In the genomic region with DNA sequence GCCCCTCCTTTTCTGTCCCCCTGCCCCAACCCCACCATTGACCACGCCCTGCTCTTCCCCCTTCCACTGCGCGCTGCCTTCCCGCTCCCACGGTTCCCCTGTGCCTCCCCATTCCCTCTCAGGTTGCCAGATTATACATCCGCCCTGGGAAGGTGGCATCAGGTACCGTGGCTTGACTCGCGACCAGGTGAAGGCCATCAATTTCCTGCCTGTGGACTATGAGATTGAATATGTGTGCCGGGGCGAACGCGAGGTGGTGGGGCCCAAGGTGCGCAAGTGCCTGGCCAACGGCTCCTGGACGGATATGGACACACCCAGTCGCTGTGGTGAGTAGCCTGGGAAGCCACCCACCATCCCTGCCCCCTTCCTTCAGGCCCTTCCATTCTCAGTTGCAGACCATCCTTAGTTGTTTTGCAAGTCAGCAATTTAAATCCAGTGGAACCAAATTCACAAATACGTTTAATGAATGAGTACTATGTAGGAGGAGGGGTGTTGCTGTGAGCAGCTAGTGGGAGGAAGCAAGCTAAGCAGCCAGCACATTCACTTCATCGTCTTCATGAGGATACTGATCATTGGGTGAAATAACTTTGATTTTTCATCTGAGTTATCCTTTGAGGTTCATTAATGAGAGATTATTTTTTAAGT, we compare ENCODE assay signal across 9 mouse cellular contexts. TPM values are rescaled to one million over a fixed set of nuclear protein-coding genes. Genes with fewer than 3 reads are reported as not detected.
A peak's percentile ranks its signal among the peaks of the same experiment; 100 is the strongest.
DNase-seq lines count a peak whose midpoint lies in the region; ATAC-seq lines count a peak whose summit lies in the region.
"Had no signal": no experiment of that assay in that cellular context is flagged by ENCODE, and none has a peak within 500 bp of the region (broad histone marks: within the 10 kb centered on the region; RNA-seq: fewer than 3 reads in every experiment).

No protein-coding gene starts in this region.

- H3K4me2 ChIP-seq in embryonic facial prominence, embryonic 14.5 days (ENCODE audit: low read depth, low read length): peak overlapping the region; percentile 88
- peak overlapping the region; percentile 94 for H3K4me2 ChIP-seq in limb, embryonic 15.5 days

- H3K9me3 ChIP-seq in embryonic facial prominence, embryonic 14.5 days (ENCODE audit: control insufficient read depth, low read length): no peaks in the 10 kb centered on the region
- no peaks in the 10 kb centered on the region for H3K9me3 ChIP-seq in limb, embryonic 15.5 days

- peak overlapping the region; percentile 72 for H3K4me3 ChIP-seq in embryonic facial prominence, embryonic 14.5 days (ENCODE audit: low read depth, low read length)
- peak overlapping the region; percentile 80 for H3K4me3 ChIP-seq in limb, embryonic 15.5 days

- 18% methylated on average over 19 of the region's 19 CpGs for WGBS in embryonic facial prominence, embryonic 14.5 days
- 20% methylated on average over 19 of the region's 19 CpGs for WGBS in limb, embryonic 15.5 days

- DNase-seq in gastrocnemius, postnatal 14 days: peak; percentile 8
- DNase-seq in gastrocnemius, postnatal 10 days: no peak
- DNase-seq in CD4-positive helper T cell, adult 2 months (ENCODE audit: low read depth, low spot score): peak; percentile 10
- DNase-seq in embryonic facial prominence, embryonic 14.5 days (ENCODE audit: low spot score): no peak
- DNase-seq in frontal cortex, postnatal 25 days (ENCODE audit: low spot score in 2 of 2): no peak
- DNase-seq in urinary bladder, postnatal 10 days (ENCODE audit: low spot score): no peak
- DNase-seq in urinary bladder, postnatal 4 days (ENCODE audit: low spot score in 2 of 2): no peak

- H3K4me1 ChIP-seq in embryonic facial prominence, embryonic 14.5 days (ENCODE audit: control insufficient read depth, insufficient read depth, low read length): peaks cover 21% of the 10 kb centered on the region
- peaks cover 45% of the 10 kb centered on the region for H3K4me1 ChIP-seq in limb, embryonic 15.5 days

- H3K36me3 ChIP-seq in embryonic facial prominence, embryonic 14.5 days (ENCODE audit: control insufficient read depth, insufficient read depth, low read length): no peaks in the 10 kb centered on the region
- H3K36me3 ChIP-seq in limb, embryonic 15.5 days: no peaks in the 10 kb centered on the region

- no peak overlapping the region for H3K27ac ChIP-seq in embryonic facial prominence, embryonic 14.5 days (replicated peaks; ENCODE audit: low read depth, low read length)
- no peak overlapping the region for H3K27ac ChIP-seq in limb, embryonic 15.5 days

- no peak for ATAC-seq in embryonic facial prominence, embryonic 14.5 days (ENCODE audit: low read depth)
- ATAC-seq in limb, embryonic 15.5 days (ENCODE audit: insufficient number of reproducible peaks, low FRiP score, low TSS enrichment, low read depth): no peak

- H3K9ac ChIP-seq in embryonic facial prominence, embryonic 14.5 days (ENCODE audit: low read depth, low read length): peak overlapping the region; percentile 90
- no peak overlapping the region for H3K9ac ChIP-seq in limb, embryonic 15.5 days

- intact Hi-C loops in gastrocnemius, postnatal 14 days (cut with DNase I; ENCODE audit: low total_unique reads): no loop called here

- no peaks in the 10 kb centered on the region; the same call in 1 of the 2 replicates for H3K27me3 ChIP-seq in embryonic facial prominence, embryonic 14.5 days (replicated peaks; ENCODE audit: control insufficient read depth, insufficient read depth, low read length)
- H3K27me3 ChIP-seq in limb, embryonic 15.5 days: peaks cover 4% of the 10 kb centered on the region

RNA-seq across cellular contexts. Expression of a gene that starts 1.7 kb away (rescaled TPM):
- total RNA-seq in gastrocnemius, postnatal 14 days (2021): 10 to 100 TPM in 1 of 2 experiments, 1 to 10 TPM in 1; 9.8 to 10.3 TPM
- 10 to 100 TPM; 12.8 to 20.1 TPM for total RNA-seq in gastrocnemius, postnatal 10 days (2021)
- polyA plus RNA-seq in embryonic facial prominence, embryonic 14.5 days (2014; fragmentation: Nextera tagmentation; extraction: Ambion mirVana): 8.4 and 10.2 TPM in 2 replicates
- polyA plus RNA-seq in limb, embryonic 15.5 days (2015; fragmentation: Nextera tagmentation; extraction: Ambion mirVana): 8.1 and 8.7 TPM in 2 replicates

RNA-seq across cellular contexts. Expression of a gene that starts 24.3 kb away (rescaled TPM):
- not detected for total RNA-seq in gastrocnemius, postnatal 14 days (2021)
- not detected for total RNA-seq in gastrocnemius, postnatal 10 days (2021)
- 0.12 and 0.22 TPM in 2 replicates for polyA plus RNA-seq in embryonic facial prominence, embryonic 14.5 days (2014; fragmentation: Nextera tagmentation; extraction: Ambion mirVana)
- polyA plus RNA-seq in limb, embryonic 15.5 days (2015; fragmentation: Nextera tagmentation; extraction: Ambion mirVana): 0.14 TPM in 1 of 2 replicates, not detected in the other
- polyA plus RNA-seq: spleen, adult 2 months had no signal

RNA-seq across cellular contexts. Expression of a gene that starts 40.8 kb away (rescaled TPM):
- not detected for total RNA-seq in gastrocnemius, postnatal 14 days (2021)
- total RNA-seq in gastrocnemius, postnatal 10 days (2021): not detected
- 0.12 TPM in 1 of 2 replicates, not detected in the other for polyA plus RNA-seq in embryonic facial prominence, embryonic 14.5 days (2014; fragmentation: Nextera tagmentation; extraction: Ambion mirVana)
- not detected in 2 replicates for polyA plus RNA-seq in limb, embryonic 15.5 days (2015; fragmentation: Nextera tagmentation; extraction: Ambion mirVana)
- polyA plus RNA-seq: spleen, adult 2 months had no signal

RNA-seq across cellular contexts. Expression of a gene that starts 46.5 kb away (rescaled TPM):
- total RNA-seq in gastrocnemius, postnatal 14 days (2021): 1 to 10 TPM in 1 of 2 experiments, under 1 TPM in 1; 0.74 to 1.5 TPM
- 1 to 10 TPM; 1.9 to 4.5 TPM for total RNA-seq in gastrocnemius, postnatal 10 days (2021)
- polyA plus RNA-seq in embryonic facial prominence, embryonic 14.5 days (2014; fragmentation: Nextera tagmentation; extraction: Ambion mirVana): 45.5 and 64.8 TPM in 2 replicates
- polyA plus RNA-seq in limb, embryonic 15.5 days (2015; fragmentation: Nextera tagmentation; extraction: Ambion mirVana): 64.4 and 72.9 TPM in 2 replicates

RNA-seq across cellular contexts. Expression of a gene that starts 50.6 kb away (rescaled TPM):
- not detected for total RNA-seq in gastrocnemius, postnatal 14 days (2021)
- not detected for total RNA-seq in gastrocnemius, postnatal 10 days (2021)
- 0.04 TPM in 1 of 2 replicates, not detected in the other for polyA plus RNA-seq in embryonic facial prominence, embryonic 14.5 days (2014; fragmentation: Nextera tagmentation; extraction: Ambion mirVana)
- not detected in 2 replicates for polyA plus RNA-seq in limb, embryonic 15.5 days (2015; fragmentation: Nextera tagmentation; extraction: Ambion mirVana)
- polyA plus RNA-seq: spleen, adult 2 months had no signal

Comparison
In these comparisons a context has a peak if more than half of its experiments do, and no peak if none do; other contexts are left out.
1. DNase-seq: peak in gastrocnemius, postnatal 14 days (single experiment) and CD4-positive helper T cell, adult 2 months (single experiment); none in gastrocnemius, postnatal 10 days (single experiment), embryonic facial prominence, embryonic 14.5 days (single experiment), frontal cortex, postnatal 25 days (0 of 2), urinary bladder, postnatal 10 days (single experiment) and urinary bladder, postnatal 4 days (0 of 2).